Mouse (Mus musculus): ENCODE measurements at regions not wholly inside any gene's neighbourhood (a gene's known extent, or its start where the extent isn't known, plus 50 kb on each side); places are given as distances from the start of the nearest gene placed in this dataset.

DNA sequence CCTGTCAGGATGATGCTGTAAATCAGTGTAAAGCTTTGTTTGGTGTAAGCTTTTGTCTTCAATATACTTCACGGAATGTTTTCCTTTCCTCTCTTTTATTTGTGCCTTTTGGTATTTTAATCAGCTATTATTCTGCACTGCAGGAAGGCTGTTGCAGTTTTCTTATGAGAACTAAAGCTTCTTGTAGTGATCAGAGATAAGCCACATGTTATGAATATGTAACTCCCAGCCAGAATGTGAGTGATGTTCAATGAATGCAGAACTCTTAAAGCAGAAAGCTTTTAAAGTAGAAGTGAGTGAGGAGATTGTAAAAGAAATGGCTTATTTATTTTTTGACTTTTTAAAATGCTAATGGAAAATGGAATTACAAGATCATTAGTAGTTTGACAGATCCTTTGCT lies 78.5 kb upstream of the Pom121l12 start:
- H3K9ac ChIP-seq (ENCODE audit: low read length): no peak overlapping the region
- no peaks in the 10 kb centered on the region for H3K9me3 ChIP-seq (replicated peaks; ENCODE audit: control insufficient read depth, low read length)
- DNase-seq (ENCODE audit: low spot score) (peak; percentile 3), ATAC-seq (no peak)
- no peaks in the 10 kb centered on the region for H3K36me3 ChIP-seq (ENCODE audit: control insufficient read depth, insufficient read depth, low read length)
- no peak overlapping the region for H3K4me3 ChIP-seq (ENCODE audit: low read depth, low read length)
- H3K4me1 ChIP-seq (ENCODE audit: control insufficient read depth, insufficient read depth, low read length): no peaks in the 10 kb centered on the region
- WGBS: 2% methylated on average over 1 of the region's 1 CpGs
- no peak overlapping the region for H3K27ac ChIP-seq (ENCODE audit: low read depth, low read length)
- no peaks in the 10 kb centered on the region for H3K27me3 ChIP-seq (replicated peaks; ENCODE audit: control insufficient read depth, insufficient read depth, low read length)
- H3K4me2 ChIP-seq (ENCODE audit: low read length): no peak overlapping the region

GRCm38 (mm10) chr11:14521697-14522366 lies 77.2 kb upstream of the Pom121l12 start:
- ATAC-seq: no peak

More at GRCm38 (mm10) chr11:14521697-14522366, 77.2 kb upstream of the Pom121l12 start:
- Histone ChIP-seq H3K27ac (ENCODE audit: low read depth, low read length) (no peak overlapping the region), H3K36me3 (ENCODE audit: control insufficient read depth, insufficient read depth, low read length) (no peaks in the 10 kb centered on the region), H3K9ac (ENCODE audit: low read length) (no peak overlapping the region), H3K9me3 (replicated peaks; ENCODE audit: control insufficient read depth, low read length) (no peaks in the 10 kb centered on the region), H3K4me1 (ENCODE audit: control insufficient read depth, insufficient read depth, low read length) (no peaks in the 10 kb centered on the region), H3K4me3 (ENCODE audit: low read depth, low read length) (no peak overlapping the region), H3K4me2 (ENCODE audit: low read length) (no peak overlapping the region), H3K27me3 (replicated peaks; ENCODE audit: control insufficient read depth, insufficient read depth, low read length) (no peaks in the 10 kb centered on the region)
- DNase-seq (ENCODE audit: low spot score): no peak
- 86% methylated on average over 5 of the region's 5 CpGs for WGBS

Measured in forebrain, embryonic 14.5 days (tissue).